Mouse (Mus musculus): ENCODE results near the gene Map2k5.

Map2k5 gene

GRCm38 (mm10) chr9:63133659-63134058 is 244.0 kb downstream of the Map2k5 start:
- in situ Hi-C loops (cut with MboI, MseI): loop anchor here (25.0 kb wide), 1 partner anchor 329 kb away; no protein-coding TSS in a partner anchor

DNA sequence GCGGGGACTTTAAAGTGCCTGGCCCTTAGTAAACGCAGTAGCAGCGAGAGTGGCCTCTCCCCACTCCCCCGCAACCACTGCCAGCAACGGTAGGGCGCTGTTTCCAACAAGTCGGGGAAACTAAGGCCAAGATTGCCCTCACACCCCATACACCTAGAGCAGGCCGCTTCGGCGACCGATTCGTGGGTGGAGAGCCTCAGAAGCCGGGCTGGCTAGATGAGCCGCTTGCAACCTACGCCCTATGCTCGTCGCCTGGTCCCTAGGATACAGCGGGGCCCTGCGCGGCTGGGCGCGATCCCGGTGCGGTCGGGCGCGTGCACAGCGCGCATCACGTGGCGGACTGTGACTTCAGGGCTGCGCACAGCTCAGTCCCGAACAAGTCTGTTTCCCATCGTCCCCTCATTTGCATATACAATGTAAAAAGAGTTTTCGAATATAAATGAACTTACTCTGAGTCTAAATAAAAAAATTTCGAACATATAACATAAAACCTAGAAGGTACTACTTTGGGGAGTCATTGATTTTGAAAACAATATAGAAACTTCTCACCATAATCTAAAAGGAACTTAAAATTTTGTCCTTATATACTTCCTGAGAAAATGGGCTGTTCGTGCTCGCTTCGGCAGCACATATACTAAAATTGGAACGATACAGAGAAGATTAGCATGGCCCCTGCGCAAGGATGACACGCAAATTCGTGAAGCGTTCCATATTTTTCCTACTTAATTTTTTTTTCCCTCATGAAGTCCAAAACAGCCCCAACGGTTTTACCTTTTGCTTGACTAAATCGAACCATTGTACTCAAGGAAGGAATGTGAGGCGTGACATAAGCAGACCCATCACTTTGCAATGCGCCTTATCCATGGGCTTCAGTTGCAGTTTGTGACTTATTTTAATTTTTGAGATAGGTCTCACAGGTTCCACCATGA is 244.8 kb downstream of the Map2k5 start:
- in situ Hi-C loops (cut with MboI, MseI): loop anchor here (25.0 kb wide), 1 partner anchor 329 kb away; no protein-coding TSS in a partner anchor

DNA sequence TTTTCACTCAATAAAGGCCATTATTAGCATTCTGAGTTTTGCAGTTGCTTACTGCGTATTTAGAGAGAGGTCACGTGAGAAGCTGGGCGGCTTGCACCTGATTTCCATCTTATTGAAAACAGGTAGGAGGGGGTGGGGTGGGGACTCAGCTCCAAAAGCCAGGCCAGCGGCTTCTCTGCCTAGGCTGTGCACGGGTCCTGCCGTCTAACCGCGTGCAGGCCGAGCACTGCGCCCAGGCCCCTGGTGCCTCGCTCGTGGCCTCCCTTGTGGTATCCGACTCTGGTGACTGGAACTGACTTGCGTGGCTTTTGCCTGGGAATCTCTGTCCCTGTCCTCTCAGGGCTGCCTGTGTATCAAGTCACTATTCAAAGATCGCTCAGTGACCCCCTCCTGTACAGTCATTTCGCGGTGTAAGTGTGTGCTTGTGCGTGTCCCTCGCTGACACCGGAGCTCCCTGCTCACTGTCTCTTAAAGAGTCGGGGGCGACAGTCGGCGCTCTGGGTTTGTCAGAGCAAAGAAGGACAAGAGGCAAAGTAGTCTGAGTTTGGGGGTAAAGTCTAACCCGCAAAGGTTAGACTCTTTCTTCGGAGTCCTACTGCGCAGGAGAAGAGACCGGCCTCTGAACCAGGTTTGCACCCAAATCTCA is 245.6 kb downstream of the Map2k5 start:
- in situ Hi-C loops (cut with MboI, MseI): loop anchor here (25.0 kb wide), 1 partner anchor 330 kb away; no protein-coding TSS in a partner anchor

DNA sequence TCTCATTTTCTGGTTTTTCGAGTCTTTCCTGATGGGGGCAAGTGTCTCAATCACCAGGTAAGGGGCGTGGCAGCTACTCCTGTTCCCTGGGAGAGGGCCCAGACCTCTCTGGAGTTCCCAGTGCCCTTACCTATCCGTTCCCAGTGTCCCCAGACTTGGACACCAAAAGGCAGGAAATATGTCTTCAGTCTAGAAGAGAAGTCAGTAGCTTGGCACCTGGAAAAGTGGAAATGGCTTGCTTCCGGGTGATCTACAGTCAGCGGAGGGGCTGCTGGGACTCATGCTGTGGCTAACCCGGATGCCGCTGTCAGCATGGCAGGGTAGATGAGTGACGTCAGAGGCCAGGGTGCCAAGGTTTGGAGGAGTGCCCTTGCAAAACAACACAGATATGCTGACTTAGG is 248.1 kb downstream of the Map2k5 start:
- in situ Hi-C loops (cut with MboI, MseI): loop anchor here (25.0 kb wide), 1 partner anchor 333 kb away; no protein-coding TSS in a partner anchor

DNA sequence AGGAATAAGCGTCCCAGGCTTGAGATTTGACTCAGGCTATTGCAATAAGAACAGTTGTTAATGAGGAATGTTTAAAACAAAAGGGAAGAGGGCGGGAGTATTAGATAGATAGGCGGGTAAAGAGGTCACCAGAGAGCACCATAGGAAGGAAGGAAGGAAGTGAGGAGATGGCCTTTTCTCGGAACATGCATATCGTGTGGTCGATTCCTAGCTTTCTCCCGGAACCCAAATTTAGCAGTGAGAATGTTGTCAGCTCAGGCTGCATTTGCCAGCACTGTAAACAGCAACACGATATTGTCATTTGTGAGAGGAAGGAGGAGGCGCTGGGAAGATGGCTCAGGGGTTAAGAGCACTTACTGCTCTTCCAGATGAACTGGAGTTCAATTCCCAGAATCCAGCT is 253.2 kb downstream of the Map2k5 start:
- in situ Hi-C loops (cut with MboI, MseI): no loop called here

- in situ Hi-C loops (cut with MboI, MseI): no loop called here
Measured at GRCm38 (mm10) chr9:63123451-63124438, 254.0 kb downstream of the Map2k5 start.

GRCm38 (mm10) chr9:63122161-63122833 is 255.4 kb downstream of the Map2k5 start:
- in situ Hi-C loops (cut with MboI, MseI): no loop called here

DNA sequence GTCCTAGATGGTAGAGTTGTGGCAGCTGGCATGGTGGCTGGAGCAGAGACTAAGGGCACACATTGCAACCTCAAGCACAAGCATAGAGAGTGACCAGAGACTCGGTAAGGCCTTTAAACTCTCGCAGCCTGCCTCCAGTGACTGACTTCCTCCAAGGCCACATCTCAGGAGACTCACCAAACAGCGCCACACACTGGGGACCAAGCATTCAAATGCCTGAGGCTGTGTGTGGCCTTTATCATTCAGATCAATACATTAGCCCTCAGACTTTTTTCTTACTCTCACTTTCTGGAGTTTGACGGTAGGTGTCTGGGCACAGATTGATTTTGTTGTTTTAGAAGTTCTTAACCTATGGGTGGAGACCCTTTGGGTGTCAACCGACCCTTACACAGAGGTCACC is 259.3 kb downstream of the Map2k5 start:
- in situ Hi-C loops (cut with MboI, MseI): loop anchor here (5.0 to 10.0 kb wide), 3 partner anchors 124 to 271 kb away; no protein-coding TSS in a partner anchor

Data from T-helper 2 cell (primary cell).